Mouse (Mus musculus): Measurements from ENCODE around the gene Akr1c13. TPM values are rescaled to one million over a fixed set of nuclear protein-coding genes. Genes with fewer than 3 reads are reported as not detected.
"Not testable (repeated sequence)": the region's sequence is repeated elsewhere in the genome, so short reads cannot be mapped to it uniquely, and the experiment has no call there.

The Akr1c13 gene
- polyA plus RNA-seq, 1 experiment from 2014 or later, result 91.6 TPM

GRCm38 (mm10) chr13:4183116-4183515 lies 7.8 kb upstream of the Akr1c13 start:
- Histone ChIP-seq H3K9ac (ENCODE audit: low read length) (no peak overlapping the region), H3K9me3 (ENCODE audit: control insufficient read depth, low read length) (no peaks in the 10 kb centered on the region), H3K27ac (ENCODE audit: low read depth) (no peak overlapping the region), H3K4me3 (ENCODE audit: low read depth, low read length) (no peak overlapping the region), H3K4me2 (ENCODE audit: low read length) (no peak overlapping the region), H3K27me3 (replicated peaks; ENCODE audit: control insufficient read depth, insufficient read depth, low read length) (no peaks in the 10 kb centered on the region), H3K36me3 (ENCODE audit: control insufficient read depth, insufficient read depth, low read length) (no peaks in the 10 kb centered on the region), H3K4me1 (replicated peaks; ENCODE audit: control insufficient read depth, insufficient read depth, low read length) (no peaks in the 10 kb centered on the region)
- ATAC-seq (replicated peaks; ENCODE audit: low FRiP score, low TSS enrichment, low read depth) (no peak), DNase-seq (ENCODE audit: low spot score) (no peak)
- 77% methylated on average over 9 of the region's 9 CpGs for WGBS

- DNase-seq (ENCODE audit: low spot score), result not testable (repeated sequence)
Observed at GRCm38 (mm10) chr13:4186641-4187411, 4.1 kb upstream of the Akr1c13 start.

DNA sequence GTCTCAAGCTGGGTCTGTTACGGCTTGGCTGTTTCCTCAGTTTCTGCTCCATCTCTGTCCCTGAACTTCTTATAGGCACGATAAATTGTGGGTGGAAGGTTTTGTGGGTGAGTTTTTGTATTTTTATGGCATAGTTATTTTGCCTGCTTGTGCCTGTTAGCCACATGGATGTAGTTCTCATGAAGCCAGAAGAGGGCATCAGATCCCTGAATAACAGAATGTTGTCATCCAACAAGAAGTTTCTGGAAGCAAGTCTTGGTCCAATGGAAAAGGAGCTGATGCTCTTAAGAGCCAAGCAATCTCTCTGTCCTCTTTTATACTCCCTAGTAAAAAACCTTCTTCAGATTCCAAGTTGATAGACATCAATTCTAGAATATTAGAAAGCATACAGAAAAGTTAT lies 2.8 kb upstream of the Akr1c13 start:
- no peaks in the 10 kb centered on the region for H3K9me3 ChIP-seq (ENCODE audit: control insufficient read depth, low read length)
- H3K9ac ChIP-seq (ENCODE audit: low read length), result no peak overlapping the region
- no peaks in the 10 kb centered on the region for H3K4me1 ChIP-seq (replicated peaks; ENCODE audit: control insufficient read depth, insufficient read depth, low read length)
- no peaks in the 10 kb centered on the region for H3K27me3 ChIP-seq (replicated peaks; ENCODE audit: control insufficient read depth, insufficient read depth, low read length)
- DNase-seq (ENCODE audit: low spot score) (no peak), ATAC-seq (replicated peaks; ENCODE audit: low FRiP score, low TSS enrichment, low read depth) (no peak)
- H3K4me3 ChIP-seq (ENCODE audit: low read depth, low read length), result no peak overlapping the region
- H3K4me2 ChIP-seq (ENCODE audit: low read length), result no peak overlapping the region
- WGBS, result 83% methylated on average over 2 of the region's 2 CpGs
- H3K36me3 ChIP-seq (ENCODE audit: control insufficient read depth, insufficient read depth, low read length), result no peaks in the 10 kb centered on the region
- H3K27ac ChIP-seq (ENCODE audit: low read depth), result no peak overlapping the region

More at GRCm38 (mm10) chr13:4186641-4187411, 4.1 kb upstream of the Akr1c13 start:
- not testable (repeated sequence) for H3K27me3 ChIP-seq (replicated peaks; ENCODE audit: control insufficient read depth, insufficient read depth, low read length); H3K36me3 ChIP-seq (ENCODE audit: control insufficient read depth, insufficient read depth, low read length); H3K4me3 ChIP-seq (ENCODE audit: low read depth, low read length); ATAC-seq (replicated peaks; ENCODE audit: low FRiP score, low TSS enrichment, low read depth); H3K27ac ChIP-seq (ENCODE audit: low read depth); H3K9me3 ChIP-seq (ENCODE audit: control insufficient read depth, low read length); H3K4me1 ChIP-seq (replicated peaks; ENCODE audit: control insufficient read depth, insufficient read depth, low read length); H3K4me2 ChIP-seq (ENCODE audit: low read length); H3K9ac ChIP-seq (ENCODE audit: low read length)
- 83% methylated on average over 7 of the region's 7 CpGs for WGBS

- H3K9ac ChIP-seq (ENCODE audit: low read length), result no peak overlapping the region
- no peak overlapping the region for H3K4me3 ChIP-seq (ENCODE audit: low read depth, low read length)
- H3K4me2 ChIP-seq (ENCODE audit: low read length), result no peak overlapping the region
- no peak for DNase-seq (ENCODE audit: low spot score)
- no peaks in the 10 kb centered on the region for H3K9me3 ChIP-seq (ENCODE audit: control insufficient read depth, low read length)
- H3K4me1 ChIP-seq (replicated peaks; ENCODE audit: control insufficient read depth, insufficient read depth, low read length), result no peaks in the 10 kb centered on the region
- no peak overlapping the region for H3K27ac ChIP-seq (ENCODE audit: low read depth)
- 67% methylated on average over 3 of the region's 3 CpGs for WGBS
- H3K27me3 ChIP-seq (replicated peaks; ENCODE audit: control insufficient read depth, insufficient read depth, low read length), result no peaks in the 10 kb centered on the region
- no peaks in the 10 kb centered on the region for H3K36me3 ChIP-seq (ENCODE audit: control insufficient read depth, insufficient read depth, low read length)
- no peak for ATAC-seq (replicated peaks; ENCODE audit: low FRiP score, low TSS enrichment, low read depth)
Observed at GRCm38 (mm10) chr13:4192511-4192910, 1.6 kb downstream of the Akr1c13 start.

GRCm38 (mm10) chr13:4206147-4206903 lies 15.4 kb downstream of the Akr1c13 start:
- Histone ChIP-seq H3K9ac (ENCODE audit: low read length) (no peak overlapping the region), H3K4me2 (ENCODE audit: low read length) (no peak overlapping the region), H3K36me3 (ENCODE audit: control insufficient read depth, insufficient read depth, low read length) (no peaks in the 10 kb centered on the region), H3K27me3 (replicated peaks; ENCODE audit: control insufficient read depth, insufficient read depth, low read length) (no peaks in the 10 kb centered on the region), H3K4me3 (ENCODE audit: low read depth, low read length) (no peak overlapping the region), H3K9me3 (ENCODE audit: control insufficient read depth, low read length) (no peaks in the 10 kb centered on the region), H3K4me1 (replicated peaks; ENCODE audit: control insufficient read depth, insufficient read depth, low read length) (no peaks in the 10 kb centered on the region), H3K27ac (ENCODE audit: low read depth) (no peak overlapping the region)
- 26% methylated on average over 1 of the region's 1 CpGs for WGBS
- peak; percentile 89 for ATAC-seq (replicated peaks; ENCODE audit: low FRiP score, low TSS enrichment, low read depth)
- no peak for DNase-seq (ENCODE audit: low spot score)

GRCm38 (mm10) chr13:4211560-4212299 lies 20.8 kb downstream of the Akr1c13 start:
- H3K36me3 ChIP-seq (ENCODE audit: control insufficient read depth, insufficient read depth, low read length), result no peaks in the 10 kb centered on the region
- H3K9me3 ChIP-seq (ENCODE audit: control insufficient read depth, low read length), result no peaks in the 10 kb centered on the region
- H3K4me1 ChIP-seq (replicated peaks; ENCODE audit: control insufficient read depth, insufficient read depth, low read length), result no peaks in the 10 kb centered on the region
- 79% methylated on average over 19 of the region's 20 CpGs for WGBS
- no peak overlapping the region for H3K4me3 ChIP-seq (ENCODE audit: low read depth, low read length)
- no peak overlapping the region for H3K4me2 ChIP-seq (ENCODE audit: low read length)
- H3K9ac ChIP-seq (ENCODE audit: low read length), result no peak overlapping the region
- no peak overlapping the region for H3K27ac ChIP-seq (ENCODE audit: low read depth)
- DNase-seq (ENCODE audit: low spot score), result no peak
- H3K27me3 ChIP-seq (replicated peaks; ENCODE audit: control insufficient read depth, insufficient read depth, low read length), result no peaks in the 10 kb centered on the region
- ATAC-seq (replicated peaks; ENCODE audit: low FRiP score, low TSS enrichment, low read depth), result no peak

GRCm38 (mm10) chr13:4212309-4212708 lies 21.4 kb downstream of the Akr1c13 start:
- no peak for DNase-seq (ENCODE audit: low spot score)
- Histone ChIP-seq H3K4me3 (ENCODE audit: low read depth, low read length) (no peak overlapping the region), H3K4me2 (ENCODE audit: low read length) (no peak overlapping the region), H3K4me1 (replicated peaks; ENCODE audit: control insufficient read depth, insufficient read depth, low read length) (no peaks in the 10 kb centered on the region), H3K9me3 (ENCODE audit: control insufficient read depth, low read length) (no peaks in the 10 kb centered on the region), H3K27me3 (replicated peaks; ENCODE audit: control insufficient read depth, insufficient read depth, low read length) (no peaks in the 10 kb centered on the region), H3K9ac (ENCODE audit: low read length) (no peak overlapping the region), H3K36me3 (ENCODE audit: control insufficient read depth, insufficient read depth, low read length) (no peaks in the 10 kb centered on the region), H3K27ac (ENCODE audit: low read depth) (no peak overlapping the region)
- no peak for ATAC-seq (replicated peaks; ENCODE audit: low FRiP score, low TSS enrichment, low read depth)
- 77% methylated on average over 3 of the region's 3 CpGs for WGBS

- DNase-seq (ENCODE audit: low spot score); H3K4me2 ChIP-seq (ENCODE audit: low read length); ATAC-seq (replicated peaks; ENCODE audit: low FRiP score, low TSS enrichment, low read depth); H3K4me1 ChIP-seq (replicated peaks; ENCODE audit: control insufficient read depth, insufficient read depth, low read length); H3K36me3 ChIP-seq (ENCODE audit: control insufficient read depth, insufficient read depth, low read length); H3K27me3 ChIP-seq (replicated peaks; ENCODE audit: control insufficient read depth, insufficient read depth, low read length); H3K9ac ChIP-seq (ENCODE audit: low read length); H3K4me3 ChIP-seq (ENCODE audit: low read depth, low read length); H3K27ac ChIP-seq (ENCODE audit: low read depth); H3K9me3 ChIP-seq (ENCODE audit: control insufficient read depth, low read length): not testable (repeated sequence)
- 90% methylated on average over 1 of the region's 1 CpGs for WGBS
Observed at GRCm38 (mm10) chr13:4215496-4215895, 24.5 kb downstream of the Akr1c13 start.
